Mouse (Mus musculus) gastrocnemius, postnatal 36 days (tissue): ENCODE measurements around the gene Map7d3. TPM values are rescaled to one million over a fixed set of nuclear protein-coding genes. Genes with fewer than 3 reads are reported as not detected.
A peak's percentile ranks its signal among the peaks of the same experiment; 100 is the strongest.

Experiments
- DNase-seq, 2 experiments: peaks; one replicate each; pipeline ENCODE4 v3.0.0; 2022
- intact Hi-C: fragments of 180-260 bp; cut with DNase I; formaldehyde crosslinking; loops from one replicate; pipeline ENCODE4 v1.15.1; 2025
- long read RNA-seq, 2 experiments: library from polyadenylated mRNA; stranded (forward); transcript quantifications; one replicate each; pipeline ENCODE4 v2.0.0; 2021
- total RNA-seq, 2 experiments: library from RNA; stranded (reverse); gene quantifications; 2 replicates each; pipeline ENCODE4 v1.2.3; 2021

Gene Map7d3
- total RNA-seq, result under 1 TPM; 0.12 to 0.46 TPM
- long read RNA-seq, experiment 1, result 0 reads
- long read RNA-seq, experiment 2, result 0 reads

- no peak for DNase-seq
- intact Hi-C loops, result no loop called here
Measured at GRCm38 (mm10) chrX:56821765-56822603, at the start of gene Map7d3. Gene Map7d3 (minus strand): TSS chrX:56822326.

- intact Hi-C loops, result no loop called here
- no peak for DNase-seq
Measured at GRCm38 (mm10) chrX:56869863-56870262, 47.7 kb upstream of the Map7d3 start, which contains the start of gene Adgrg4. Gene Adgrg4 (plus strand): TSS chrX:56870163.

- intact Hi-C loops, result no loop called here
- no peak for DNase-seq
Measured at GRCm38 (mm10) chrX:56841255-56841654, 19.1 kb upstream of the Map7d3 start.

- intact Hi-C loops, result loop anchor here (2.0 to 5.0 kb wide), 3 partner anchors 87 to 267 kb away; no protein-coding TSS in a partner anchor
- no peak for DNase-seq
Measured at GRCm38 (mm10) chrX:56839369-56839768, 17.2 kb upstream of the Map7d3 start.

- intact Hi-C loops, result loop anchor here (5.0 kb wide), 2 partner anchors 84 to 189 kb away; no protein-coding TSS in a partner anchor
- no peak for DNase-seq
Measured at GRCm38 (mm10) chrX:56835842-56836241, 13.7 kb upstream of the Map7d3 start.

GRCm38 (mm10) chrX:56827492-56827891 is 5.4 kb upstream of the Map7d3 start:
- intact Hi-C loops, result no loop called here
- DNase-seq, result no peak

- peak; percentile 28 to 50 for DNase-seq
- intact Hi-C loops, result loop anchor here (2.0 kb wide), 2 partner anchors 36 to 140 kb away; no protein-coding TSS in a partner anchor
Measured at GRCm38 (mm10) chrX:56791268-56791667, 30.9 kb downstream of the Map7d3 start.

- no peak for DNase-seq
- intact Hi-C loops, result loop anchor here (2.0 kb wide), 2 partner anchors 36 to 140 kb away; no protein-coding TSS in a partner anchor
Measured at GRCm38 (mm10) chrX:56790591-56790990, 31.5 kb downstream of the Map7d3 start.

GRCm38 (mm10) chrX:56787486-56787885 is 34.6 kb downstream of the Map7d3 start:
- no peak for DNase-seq
- intact Hi-C loops, result no loop called here

- intact Hi-C loops, result no loop called here
- peak; percentile 15 to 25 for DNase-seq
Measured at GRCm38 (mm10) chrX:56786281-56787061, 35.7 kb downstream of the Map7d3 start.

- DNase-seq, result no peak
- intact Hi-C loops, result no loop called here
Measured at GRCm38 (mm10) chrX:56773329-56773728, 48.8 kb downstream of the Map7d3 start.

GRCm38 (mm10) chrX:56771751-56772150 is 50.4 kb downstream of the Map7d3 start:
- no peak for DNase-seq
- intact Hi-C loops, result no loop called here

GRCm38 (mm10) chrX:56769838-56770237 is 52.3 kb downstream of the Map7d3 start:
- intact Hi-C loops, result no loop called here
- DNase-seq, result no peak

- DNase-seq, result no peak
- intact Hi-C loops, result no loop called here
Measured at GRCm38 (mm10) chrX:56760257-56760760, 61.8 kb downstream of the Map7d3 start.

- intact Hi-C loops, result no loop called here
Measured at GRCm38 (mm10) chrX:56756352-56756751, 65.8 kb downstream of the Map7d3 start.

GRCm38 (mm10) chrX:56755646-56756045 is 66.5 kb downstream of the Map7d3 start:
- DNase-seq, result peak in 1 of 2 experiments; percentile 19
- intact Hi-C loops, result loop anchor here (2.0 kb wide), 1 partner anchor 35 kb away; no protein-coding TSS in a partner anchor

More at GRCm38 (mm10) chrX:56756352-56756751, 65.8 kb downstream of the Map7d3 start:
- DNase-seq, result no peak

- intact Hi-C loops, result loop anchor here (2.0 to 5.0 kb wide), 3 partner anchors 37 to 105 kb away; no protein-coding TSS in a partner anchor
- no peak for DNase-seq
Measured at GRCm38 (mm10) chrX:56753317-56754289, 68.5 kb downstream of the Map7d3 start.

- peak in 1 of 2 experiments; percentile 19 for DNase-seq
- intact Hi-C loops, result loop anchor here (2.0 to 5.0 kb wide), 2 partner anchors 85 to 103 kb away; no protein-coding TSS in a partner anchor
Measured at GRCm38 (mm10) chrX:56752144-56752543, 70.0 kb downstream of the Map7d3 start.

GRCm38 (mm10) chrX:56751536-56751935 is 70.6 kb downstream of the Map7d3 start:
- no peak for DNase-seq
- intact Hi-C loops, result loop anchor here (5.0 kb wide), 1 partner anchor 86 kb away; no protein-coding TSS in a partner anchor
